8 mouse cellular contexts compared by ENCODE assay signal in the genomic region with DNA sequence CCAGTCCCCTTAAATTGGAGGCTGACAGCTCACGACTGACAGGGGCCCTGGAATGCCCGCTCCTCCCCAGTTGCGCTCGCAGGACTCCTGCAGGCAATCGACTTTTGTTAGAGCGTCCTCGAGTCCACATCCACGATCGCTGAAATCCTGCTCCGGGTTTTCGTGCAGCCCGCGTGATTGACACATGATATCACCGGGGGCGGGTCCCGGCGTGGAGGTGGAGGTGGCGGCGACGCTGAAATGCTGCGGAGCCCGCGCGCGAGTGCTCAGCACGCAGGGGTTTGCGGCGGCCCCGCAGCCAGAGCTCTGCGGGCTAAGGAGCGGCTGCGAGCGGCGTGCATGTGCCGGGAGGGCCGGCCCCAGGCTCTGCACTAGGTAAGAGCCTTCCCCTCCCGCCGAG. TPM values are rescaled to one million over a fixed set of nuclear protein-coding genes. Genes with fewer than 3 reads are reported as not detected.
DNase-seq lines count a peak whose midpoint lies in the region; ATAC-seq and TF ChIP-seq lines count a peak whose summit lies in the region.

A gene (plus strand): TSS at position 258 of the 400 bp plus-strand sequence.

- no peaks in the 10 kb centered on the region for H3K27me3 ChIP-seq in hindbrain, postnatal 0 days (ENCODE audit: insufficient read depth, low read length)

- peak; percentile 91 for ATAC-seq in hindbrain, postnatal 0 days

- H3K4me1 ChIP-seq in cortical plate, adult 2 months (ENCODE audit: control insufficient read depth, insufficient read depth, low read length) = no peaks in the 10 kb centered on the region
- H3K4me1 ChIP-seq in hindbrain, postnatal 0 days (ENCODE audit: insufficient read depth, low read length) = 0 out of 2 replicates have a peak, but pooled peaks cover 3% of the 10 kb centered on the region

- TF ChIP-seq POLR2A in cortical plate, adult 2 months (IDR thresholded peaks at IDR 0.05; ENCODE audit: extremely low read depth, insufficient read depth, low read length) = peak; percentile 72; the same call in 1 of the 2 replicates

- under 1% methylated on average over 38 of the region's 38 CpGs for WGBS in hindbrain, postnatal 0 days

- H3K4me3 ChIP-seq in cortical plate, adult 2 months (ENCODE audit: insufficient read depth, low read length) = peak within 1 kb of the TSS; percentile 88
- H3K4me3 ChIP-seq in hindbrain, postnatal 0 days (ENCODE audit: low read length) = peak within 1 kb of the TSS; percentile 83

- no peak for TF ChIP-seq CTCF in cortical plate, adult 2 months (IDR thresholded peaks at IDR 0.05; ENCODE audit: extremely low read depth, insufficient read depth, low read length)
- peak; percentile 42; the same call in 1 of the 2 replicates for TF ChIP-seq CTCF in hindbrain, postnatal 0 days (IDR thresholded peaks at IDR 0.05; ENCODE audit: low read depth)

- peaks cover 13% of the 10 kb centered on the region; the same call in 1 of the 2 replicates for H3K36me3 ChIP-seq in hindbrain, postnatal 0 days (ENCODE audit: insufficient read depth, low read length)

- H3K27ac ChIP-seq in cortical plate, adult 2 months (ENCODE audit: insufficient read depth, low read length) = peak within 1 kb of the TSS; percentile 69
- peak within 1 kb of the TSS; percentile 89 for H3K27ac ChIP-seq in hindbrain, postnatal 0 days

- H3K9ac ChIP-seq in hindbrain, postnatal 0 days (replicated peaks; ENCODE audit: low read length) = peak within 1 kb of the TSS; percentile 77

- H3K9me3 ChIP-seq in hindbrain, postnatal 0 days (ENCODE audit: low read length) = no peaks in the 10 kb centered on the region

- peak; percentile 95 for DNase-seq in adipocyte (ENCODE audit: low spot score)
- DNase-seq in gastrocnemius, adult 8-10 months (ENCODE audit: low spot score in 2 of 2) = peak; percentile 93 to 95
- DNase-seq in hindbrain, postnatal 0 days (ENCODE audit: low spot score) = peak; percentile 95
- peak; percentile 96 to 97 for DNase-seq in left cerebral cortex, adult 18-20 months (ENCODE audit: low spot score in 2 of 2)
- DNase-seq in lung, postnatal 4 days = peak; percentile 96 to 98
- DNase-seq in retina, postnatal 1 day = peak; percentile 96
- DNase-seq in thymus, postnatal 4 days = peak; percentile 98

- peak within 1 kb of the TSS; percentile 81 for H3K4me2 ChIP-seq in hindbrain, postnatal 0 days (ENCODE audit: low read depth, low read length)

RNA-seq across cellular contexts. Expression of the gene that starts here (rescaled TPM):
- 9.9 and 10.8 TPM in 2 replicates for polyA plus RNA-seq in cortical plate, adult 2 months (2012; rRNA removed)
- total RNA-seq in gastrocnemius, adult 8-10 months (2022) = 10 to 100 TPM; 10.9 to 18.4 (median 12.4) TPM
- 31.8 and 40.6 TPM in 2 replicates for total RNA-seq in hindbrain, postnatal 0 days (2014; rRNA removed)
- polyA plus RNA-seq in hindbrain, postnatal 0 days (2015; fragmentation: Nextera tagmentation; extraction: Ambion mirVana) = 5.5 and 5.6 TPM in 2 replicates
- 1 to 10 TPM; 8.2 to 9.6 TPM for total RNA-seq in left cerebral cortex, adult 18-20 months (2021)

Comparison
In these comparisons a context has a peak if more than half of its experiments do, and no peak if none do; other contexts are left out.
1. Peak in every context shown above with its lines: DNase-seq, ATAC-seq, H3K4me3 ChIP-seq and H3K27ac ChIP-seq.